Mouse (Mus musculus) 3134 (cell line): ENCODE measurements at regions not wholly inside any gene's neighbourhood (a gene's known extent, or its start where the extent isn't known, plus 50 kb on each side); places are given as distances from the start of the nearest gene placed in this dataset.

ENCODE experiments used
- DNase-seq: peaks from one replicate; pipeline ENCODE4 v3.0.0-alpha.2; 2011; ENCODE audit warnings: low spot score; ENCODE audit not compliant: insufficient read length; ENCODE audit errors: extremely low read depth

GRCm38 (mm10) chr2:101172806-101173205, 451.7 kb upstream of the Rag2 start:
- no peak for DNase-seq

- no peak for DNase-seq
These were observed 449.4 kb upstream of the Rag2 start for GRCm38 (mm10) chr2:101175124-101175523.

DNA sequence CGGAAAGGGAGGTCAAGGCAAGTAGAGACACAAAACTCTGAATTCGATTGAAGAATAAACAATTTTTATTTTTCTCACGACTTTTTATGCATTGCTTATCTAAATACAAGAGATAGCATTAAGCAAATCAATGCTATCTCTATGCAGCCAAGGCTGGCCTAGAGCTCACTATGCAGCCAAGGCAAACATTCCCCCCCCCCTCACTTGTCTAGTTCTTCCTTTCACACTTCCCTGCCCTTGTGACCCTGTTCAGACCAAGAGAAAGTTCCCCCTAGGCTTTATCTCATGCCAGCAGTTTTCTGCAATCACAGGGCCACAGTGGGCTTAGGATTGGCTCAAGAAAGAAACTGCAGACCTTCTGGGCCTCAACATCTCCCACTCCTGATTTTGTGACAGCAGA, 417.9 kb upstream of the Rag2 start:
- DNase-seq = no peak

- no peak for DNase-seq
These were observed 415.4 kb upstream of the Rag2 start for GRCm38 (mm10) chr2:101209136-101209535.

DNA sequence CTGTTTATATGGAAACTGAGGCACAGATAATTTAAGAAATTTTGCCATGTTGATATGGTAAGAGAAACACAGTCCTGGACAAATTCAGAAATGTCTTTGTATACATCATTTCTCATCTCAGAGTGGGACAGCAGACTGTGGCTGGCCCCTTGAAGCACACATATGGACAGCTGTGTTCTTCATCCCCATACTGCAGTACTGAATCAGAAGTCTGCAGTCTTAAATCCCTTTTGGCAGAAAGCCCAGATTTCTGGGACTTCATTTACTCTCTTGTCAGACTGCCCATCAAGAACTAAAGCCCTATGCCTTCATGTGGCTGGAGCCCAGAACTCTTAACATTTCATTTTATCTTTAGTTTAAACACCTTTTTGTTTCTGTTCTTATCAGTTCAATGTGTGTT, 403.8 kb upstream of the Rag2 start:
- no peak for DNase-seq

DNA sequence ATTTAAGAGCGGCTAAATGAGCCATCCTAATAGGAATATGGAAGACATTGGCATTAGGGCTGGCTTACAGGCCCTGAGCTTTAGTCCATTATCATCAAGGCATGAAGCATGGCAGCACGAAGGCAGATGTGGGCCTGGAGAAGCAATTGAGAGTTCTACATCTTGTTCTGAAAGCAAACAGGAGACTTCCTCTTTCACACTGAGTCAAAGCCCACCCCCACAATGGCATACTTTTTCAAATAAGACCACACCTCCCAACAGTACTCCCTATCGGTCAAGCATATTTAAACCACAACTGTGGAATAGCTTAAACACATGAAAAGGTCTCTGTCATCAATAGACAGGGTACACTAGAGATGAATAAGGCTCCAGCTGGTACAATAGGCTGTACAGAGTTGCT, 381.5 kb upstream of the Rag2 start:
- no peak for DNase-seq

DNA sequence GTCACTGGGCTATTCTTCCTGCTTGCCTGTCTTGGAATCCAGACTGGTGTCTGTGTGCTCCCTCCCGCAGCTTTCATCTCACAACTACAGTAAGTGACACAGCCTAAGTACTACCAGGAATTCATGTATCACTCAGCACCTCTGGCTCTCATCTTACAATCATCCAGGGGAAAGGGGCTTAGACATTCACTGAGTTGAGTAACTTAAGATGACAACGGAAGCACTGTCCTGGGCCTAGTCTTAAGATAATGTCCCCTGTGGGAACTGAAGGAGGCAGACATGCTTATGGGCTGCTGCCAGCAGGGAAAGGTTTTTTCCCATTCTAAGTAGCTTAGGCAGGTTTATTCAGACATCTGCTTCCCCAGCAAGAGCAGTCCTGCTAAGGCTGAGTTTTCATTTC, 377.4 kb upstream of the Rag2 start:
- no peak for DNase-seq

- DNase-seq = no peak
These were observed 372.3 kb upstream of the Rag2 start for GRCm38 (mm10) chr2:101252228-101252627.

GRCm38 (mm10) chr2:101256464-101256863, 368.1 kb upstream of the Rag2 start:
- DNase-seq = no peak

- no peak for DNase-seq
These were observed 360.6 kb upstream of the Rag2 start for GRCm38 (mm10) chr2:101263934-101264333.

GRCm38 (mm10) chr2:101266685-101267374, 357.7 kb upstream of the Rag2 start:
- DNase-seq = no peak

- DNase-seq = no peak
These were observed 350.4 kb upstream of the Rag2 start for GRCm38 (mm10) chr2:101274045-101274664.

- DNase-seq = no peak
These were observed 339.6 kb upstream of the Rag2 start for GRCm38 (mm10) chr2:101284886-101285285.

DNA sequence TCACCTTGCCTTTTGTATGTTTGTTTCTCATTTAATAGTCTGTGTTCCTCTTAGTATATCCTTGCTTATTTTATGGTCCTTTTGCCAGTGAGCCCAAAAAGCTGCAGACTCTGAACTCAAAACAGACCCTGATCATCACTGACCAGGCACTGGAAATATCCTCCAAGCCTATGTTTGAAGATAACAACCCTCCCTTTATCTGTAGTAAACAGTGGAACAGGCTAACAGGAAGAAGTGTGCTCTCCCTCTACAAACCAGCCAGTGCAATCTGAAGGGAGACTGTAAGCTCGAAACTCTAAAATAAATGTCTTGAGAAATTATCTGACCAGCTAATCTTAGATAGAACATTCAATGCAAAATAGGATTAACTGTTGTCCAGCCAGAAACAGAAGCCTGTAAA, 336.4 kb upstream of the Rag2 start:
- DNase-seq = no peak

- no peak for DNase-seq
These were observed 335.4 kb upstream of the Rag2 start for GRCm38 (mm10) chr2:101289168-101289567.

GRCm38 (mm10) chr2:101290738-101291137, 333.8 kb upstream of the Rag2 start:
- no peak for DNase-seq

DNA sequence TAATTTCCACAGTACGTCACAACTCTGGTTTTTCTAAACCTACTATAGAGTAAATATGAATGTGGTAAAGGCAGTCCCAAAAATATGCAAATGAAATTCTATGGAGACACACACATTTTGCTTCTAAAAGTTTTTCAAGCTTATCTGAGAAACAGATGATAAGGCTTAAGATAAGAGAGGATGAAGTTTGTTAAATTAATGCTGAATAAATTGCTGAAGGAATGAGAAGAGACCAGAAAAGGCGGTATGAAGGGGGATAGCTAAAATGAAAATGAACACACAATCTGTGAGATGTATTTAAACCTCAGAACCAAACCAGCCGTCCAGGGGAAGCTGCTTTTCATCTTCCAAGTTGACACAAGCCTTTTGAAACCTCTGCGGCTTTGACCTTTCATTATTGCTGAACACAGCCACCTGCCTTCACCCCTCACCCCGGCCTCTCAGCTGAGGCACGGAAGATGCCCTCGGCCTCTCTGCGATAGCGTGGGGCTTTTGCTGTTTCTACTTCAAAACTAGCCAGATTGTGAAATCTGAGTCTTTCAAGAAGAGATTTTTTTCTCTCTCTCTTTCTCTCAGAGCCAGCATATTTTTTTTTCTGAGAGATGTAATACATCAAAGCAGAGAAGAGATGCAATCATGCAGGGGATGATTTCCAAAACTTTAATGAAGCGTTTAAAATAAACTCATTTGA, 328.7 kb upstream of the Rag2 start:
- DNase-seq = no peak

DNA sequence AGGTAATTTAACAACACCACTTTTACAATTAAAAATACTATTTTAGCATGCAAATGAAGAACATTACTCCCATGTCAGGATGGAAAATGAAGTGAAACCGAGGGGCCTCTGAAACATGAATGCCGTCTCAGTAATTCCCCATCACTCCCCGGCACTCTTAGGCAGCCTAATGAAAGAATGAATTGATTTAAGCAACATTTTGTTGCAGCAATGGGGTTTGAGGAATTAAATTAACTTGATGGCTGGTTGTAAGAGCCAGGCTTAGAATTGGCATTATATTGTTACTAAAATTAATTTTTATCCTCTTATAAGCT, 328.2 kb upstream of the Rag2 start:
- DNase-seq = no peak

- no peak for DNase-seq
These were observed 327.7 kb upstream of the Rag2 start for GRCm38 (mm10) chr2:101296778-101297177.

DNA sequence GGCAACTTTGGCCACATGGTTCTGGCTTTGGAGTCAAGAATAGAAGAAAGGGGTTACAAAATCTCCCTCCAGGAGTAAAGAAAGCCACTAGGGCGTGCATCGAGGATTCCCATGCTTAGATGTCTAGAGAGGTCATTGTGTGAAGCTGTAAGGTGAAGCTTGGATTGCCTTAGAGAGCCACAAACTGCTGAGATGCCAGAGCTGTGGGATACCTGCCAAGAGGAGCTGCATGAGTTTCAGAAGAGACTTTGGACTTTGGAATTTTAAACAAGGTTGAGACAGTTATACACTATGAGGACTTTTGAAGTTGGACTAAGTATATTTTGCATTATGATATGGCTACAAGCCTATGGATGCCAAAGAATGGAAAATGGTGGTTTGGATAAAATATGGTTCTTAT, 325.4 kb upstream of the Rag2 start:
- DNase-seq = no peak

GRCm38 (mm10) chr2:101300106-101300505, 324.4 kb upstream of the Rag2 start:
- no peak for DNase-seq

GRCm38 (mm10) chr2:101321286-101321914, 303.1 kb upstream of the Rag2 start:
- no peak for DNase-seq
